Mouse (Mus musculus) spleen, adult 2 months (tissue): ENCODE data around the gene Xylt1. TPM values are rescaled to one million over a fixed set of nuclear protein-coding genes. Genes with fewer than 3 reads are reported as not detected.

ENCODE experiments used
- DNase-seq, 2 experiments: peaks; one replicate each; pipeline versions ENCODE4 v3.0.0 to v3.0.0-alpha.2; 2012 to 2021; ENCODE audit warnings: low spot score in 2 of 2, low read depth in 1 of 2
- H3K27ac ChIP-seq: fragments of 200-500 bp; 2 replicates; pipeline ENCODE4 v1.5.1; 2012; ENCODE audit warnings: low read length, inconsistent platforms; ENCODE audit not compliant: insufficient read depth
- H3K27me3 ChIP-seq: fragments of 200-500 bp; 2 replicates; pipeline ENCODE4 v1.6.1; 2012; ENCODE audit warnings: mild to moderate bottlenecking, moderate library complexity, low read length, inconsistent platforms; ENCODE audit not compliant: control insufficient read depth, insufficient read depth
- H3K36me3 ChIP-seq: fragments of 200-500 bp; 2 replicates; pipeline ENCODE4 v1.6.1; 2012; ENCODE audit warnings: mild to moderate bottlenecking, low read length, inconsistent platforms; ENCODE audit not compliant: control insufficient read depth, insufficient read depth
- H3K4me1 ChIP-seq: fragments of 200-500 bp; 2 replicates; pipeline ENCODE4 v1.6.1; 2011; ENCODE audit warnings: inconsistent platforms; ENCODE audit not compliant: control insufficient read depth, insufficient read depth, insufficient read length
- H3K4me3 ChIP-seq: fragments of 200-500 bp; 2 replicates; pipeline ENCODE4 v1.5.1; 2011; ENCODE audit warnings: mild to moderate bottlenecking, inconsistent platforms; ENCODE audit not compliant: insufficient read depth, insufficient read length; ENCODE audit errors: extremely low read depth
- CTCF ChIP-seq: fragments of 200-500 bp; IDR thresholded peaks from 2 replicates; pipeline ENCODE4 v1.5.1; 2011; ENCODE audit warnings: mild to moderate bottlenecking, inconsistent platforms; ENCODE audit not compliant: insufficient read depth, insufficient read length, insufficient replicate concordance; ENCODE audit errors: extremely low read depth
- POLR2A ChIP-seq: fragments of 200-500 bp; IDR thresholded peaks from 2 replicates; pipeline ENCODE4 v1.6.1; 2011; ENCODE audit warnings: low read depth, low read length, inconsistent platforms
- WGBS: fragments of 180-500 bp; shearing (Covaris S2); methylation state at CpG from one replicate; pipeline ENCODE4 v1.1.7; 2018; 5-methylcytosine and 5-hydroxymethylcytosine counted together
- polyA plus RNA-seq: library from polyadenylated mRNA; depleted of rRNA; stranded (reverse); fragments of >200 nt; gene quantifications from 2 replicates; pipeline ENCODE4 v1.2.3, GENCODE M21; 2012

Xylt1 gene
- polyA plus RNA-seq, 1 experiment, result 7.8 TPM

DNA sequence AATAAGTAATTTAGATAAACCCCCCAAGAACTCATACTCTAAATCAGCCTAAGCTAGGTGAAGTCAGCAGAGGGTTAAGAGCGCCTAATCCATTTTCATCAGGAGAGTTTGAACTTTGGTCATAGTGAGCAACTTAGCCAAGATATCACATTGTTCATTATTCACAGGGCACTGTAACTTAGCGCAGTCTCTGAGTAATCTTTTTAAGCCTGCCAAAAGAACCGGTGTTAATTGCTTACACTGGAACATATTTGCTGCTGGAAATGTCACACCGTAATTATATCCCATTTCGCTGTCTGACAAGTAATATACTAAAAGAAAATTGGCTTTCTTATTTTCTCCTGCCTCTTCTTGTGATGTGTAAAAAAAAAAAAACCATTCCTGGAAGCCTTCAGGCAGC is 190.9 kb downstream of the Xylt1 start:
- H3K27ac ChIP-seq, result no peak overlapping the region
- no peak overlapping the region for H3K4me3 ChIP-seq
- H3K27me3 ChIP-seq, result no peaks in the 10 kb centered on the region
- WGBS, result 93% methylated on average over 5 of the region's 5 CpGs
- H3K4me1 ChIP-seq, result peaks cover 15% of the 10 kb centered on the region; the same call in 1 of the 2 replicates
- DNase-seq, result no peak
- H3K36me3 ChIP-seq, result no peaks in the 10 kb centered on the region
- TF ChIP-seq POLR2A (no peak), CTCF (no peak)

DNA sequence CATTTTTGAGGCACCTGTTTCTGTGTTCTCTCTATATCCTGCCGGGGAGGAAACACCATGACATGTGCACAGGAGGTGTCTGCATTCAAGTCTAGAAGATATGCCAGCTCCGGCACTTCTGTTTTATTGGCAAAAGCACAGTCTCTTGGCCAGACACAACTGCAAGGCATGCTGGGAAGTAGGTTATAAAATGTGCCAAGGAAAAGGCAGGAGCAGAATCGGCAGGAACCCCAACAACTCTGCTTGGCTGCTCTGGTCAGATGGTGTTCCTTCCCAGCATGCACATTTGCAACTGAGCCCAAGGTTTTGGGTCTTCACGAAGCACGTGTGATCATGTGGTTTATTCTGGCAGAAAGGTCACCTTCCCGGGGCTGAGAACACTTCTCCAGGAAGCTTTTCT is 192.4 kb downstream of the Xylt1 start:
- no peak for TF ChIP-seq CTCF
- no peaks in the 10 kb centered on the region for H3K27me3 ChIP-seq
- H3K4me1 ChIP-seq, result peaks cover 5% of the 10 kb centered on the region; the same call in 1 of the 2 replicates
- WGBS, result 44% methylated on average over 6 of the region's 6 CpGs
- no peak overlapping the region for H3K27ac ChIP-seq
- no peaks in the 10 kb centered on the region for H3K36me3 ChIP-seq
- no peak overlapping the region for H3K4me3 ChIP-seq
- no peak for DNase-seq

DNA sequence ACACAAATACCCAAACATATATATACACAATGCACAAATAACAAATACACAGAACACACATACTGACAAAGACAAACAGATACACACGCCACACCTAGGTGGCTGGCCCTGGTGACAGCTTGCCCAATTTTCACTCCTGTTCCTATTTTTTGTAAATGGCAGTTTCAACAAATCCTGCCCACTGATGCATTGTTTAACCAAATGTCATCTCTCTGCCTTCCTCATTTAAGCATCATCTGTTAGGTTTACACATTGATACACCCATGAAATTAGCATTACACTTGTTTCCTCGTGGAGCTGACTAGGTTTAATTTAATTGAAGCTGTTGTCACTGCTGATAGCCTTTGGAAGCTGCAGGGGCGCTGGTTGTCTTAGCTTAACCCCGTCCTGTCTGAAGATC is 194.6 kb downstream of the Xylt1 start:
- Histone ChIP-seq H3K4me1 (no peaks in the 10 kb centered on the region; the same call in 1 of the 2 replicates), H3K27me3 (no peaks in the 10 kb centered on the region), H3K27ac (no peak overlapping the region), H3K4me3 (no peak overlapping the region), H3K36me3 (no peaks in the 10 kb centered on the region)
- DNase-seq, result no peak
- TF ChIP-seq CTCF, result no peak
- TF ChIP-seq POLR2A, result no peak
- 71% methylated on average over 4 of the region's 4 CpGs for WGBS

DNA sequence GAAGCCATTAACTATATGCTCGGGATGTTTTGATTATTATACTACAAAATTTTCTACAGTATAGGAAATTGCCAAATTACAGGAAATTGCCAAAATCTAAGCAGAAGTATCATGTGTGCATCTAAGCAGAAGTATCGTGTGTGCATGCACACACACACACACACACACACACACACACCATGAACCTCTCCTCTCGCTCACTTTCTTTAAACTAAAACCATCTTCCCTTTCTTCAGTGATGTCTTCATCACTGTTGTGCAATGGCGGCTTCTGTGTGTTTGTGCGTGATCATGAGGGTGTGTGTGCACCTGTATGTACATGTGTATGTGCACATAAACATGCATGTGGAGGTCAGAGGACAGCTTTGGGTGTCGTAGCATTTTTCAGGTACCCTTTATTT is 196.3 kb downstream of the Xylt1 start:
- Histone ChIP-seq H3K27ac (no peak overlapping the region), H3K27me3 (no peaks in the 10 kb centered on the region), H3K4me1 (no peaks in the 10 kb centered on the region; the same call in 1 of the 2 replicates), H3K36me3 (no peaks in the 10 kb centered on the region), H3K4me3 (no peak overlapping the region)
- TF ChIP-seq CTCF (no peak), POLR2A (no peak)
- no peak for DNase-seq
- whole genome bisulfite sequencing, result 90% methylated on average over 6 of the region's 6 CpGs

DNA sequence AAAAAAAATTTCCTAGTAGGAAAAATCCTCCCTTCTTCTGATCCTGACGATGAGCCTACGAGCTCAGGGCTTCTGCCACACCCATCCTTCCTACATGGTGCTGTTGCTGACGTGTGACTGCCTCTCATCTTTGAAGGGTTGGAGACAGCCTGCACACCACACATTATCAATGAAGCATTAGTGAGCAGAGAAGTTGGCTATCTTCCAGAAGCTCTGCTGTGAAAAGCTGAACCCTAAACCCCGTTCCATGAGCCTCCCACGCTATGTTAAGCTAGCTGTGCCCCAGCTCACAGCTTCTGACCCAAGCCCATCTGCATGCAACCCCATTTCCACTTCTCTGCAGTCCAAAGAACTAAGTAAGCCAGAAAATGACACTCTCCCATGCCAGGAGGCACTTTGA is 204.4 kb downstream of the Xylt1 start:
- TF ChIP-seq CTCF, result no peak
- TF ChIP-seq POLR2A, result no peak
- no peaks in the 10 kb centered on the region for H3K4me1 ChIP-seq
- no peaks in the 10 kb centered on the region for H3K36me3 ChIP-seq
- H3K27ac ChIP-seq, result no peak overlapping the region
- 66% methylated on average over 5 of the region's 5 CpGs for WGBS
- no peak for DNase-seq
- no peaks in the 10 kb centered on the region for H3K27me3 ChIP-seq
- H3K4me3 ChIP-seq, result no peak overlapping the region

DNA sequence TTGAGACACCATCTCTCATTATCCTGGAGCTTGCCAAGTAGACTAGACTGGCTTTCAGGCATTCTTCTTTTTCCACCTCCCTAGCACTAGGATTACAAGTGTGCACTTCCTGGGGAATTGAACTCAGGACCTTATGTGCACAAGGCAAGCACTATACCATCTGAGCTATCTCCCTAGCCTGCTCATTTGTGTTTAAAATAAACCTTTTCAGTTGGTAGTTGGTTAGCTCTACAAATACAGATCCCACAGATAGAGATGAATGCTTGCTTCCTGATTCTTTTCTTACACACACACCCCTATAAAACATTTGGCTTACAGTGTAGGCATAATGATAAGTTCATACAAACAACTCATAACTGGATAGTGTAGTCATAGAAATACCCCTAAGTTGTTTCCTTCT is 206.0 kb downstream of the Xylt1 start:
- TF ChIP-seq CTCF (no peak), POLR2A (no peak)
- DNase-seq, result no peak
- H3K27ac ChIP-seq, result no peak overlapping the region
- no peaks in the 10 kb centered on the region for H3K36me3 ChIP-seq
- H3K27me3 ChIP-seq, result no peaks in the 10 kb centered on the region
- no peak overlapping the region for H3K4me3 ChIP-seq
- H3K4me1 ChIP-seq, result no peaks in the 10 kb centered on the region

DNA sequence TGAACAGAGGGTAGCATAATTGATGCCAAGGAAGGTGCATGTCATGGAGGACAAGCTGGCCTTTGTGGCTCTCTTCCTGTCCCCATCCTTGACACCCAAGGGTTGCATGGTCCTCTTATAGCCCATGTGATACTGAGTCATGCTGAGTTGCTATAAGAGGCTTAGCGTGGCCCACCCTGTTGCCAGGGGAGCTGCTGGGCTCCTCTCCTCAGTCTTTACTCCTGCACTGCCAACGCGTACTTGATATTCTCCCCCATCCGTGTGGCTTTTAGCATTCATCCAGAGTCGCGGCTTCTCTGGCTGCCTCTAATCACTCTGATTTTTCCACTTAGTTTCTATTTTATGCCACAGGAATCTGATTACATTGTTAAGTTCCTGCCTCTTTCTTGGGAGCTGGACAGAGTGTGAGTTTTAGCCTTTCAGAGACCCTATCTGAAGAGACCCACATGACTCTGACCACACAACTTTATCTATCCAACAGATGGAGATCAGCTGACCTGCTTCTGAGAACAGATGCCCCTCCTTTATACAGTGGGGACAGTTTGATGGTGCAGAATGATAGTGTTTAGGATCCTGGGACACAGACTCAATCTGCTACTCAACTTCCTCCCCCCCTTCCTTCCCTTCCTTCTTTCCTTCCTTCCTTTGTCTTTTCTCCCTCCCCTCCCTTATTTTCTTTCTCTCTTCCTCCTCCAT is 206.6 kb downstream of the Xylt1 start:
- 93% methylated on average over 6 of the region's 6 CpGs for WGBS
- H3K4me1 ChIP-seq, result no peaks in the 10 kb centered on the region
- TF ChIP-seq CTCF (no peak), POLR2A (no peak)
- H3K27me3 ChIP-seq, result no peaks in the 10 kb centered on the region
- H3K27ac ChIP-seq, result no peak overlapping the region
- no peak overlapping the region for H3K4me3 ChIP-seq
- no peak for DNase-seq
- no peaks in the 10 kb centered on the region for H3K36me3 ChIP-seq

DNA sequence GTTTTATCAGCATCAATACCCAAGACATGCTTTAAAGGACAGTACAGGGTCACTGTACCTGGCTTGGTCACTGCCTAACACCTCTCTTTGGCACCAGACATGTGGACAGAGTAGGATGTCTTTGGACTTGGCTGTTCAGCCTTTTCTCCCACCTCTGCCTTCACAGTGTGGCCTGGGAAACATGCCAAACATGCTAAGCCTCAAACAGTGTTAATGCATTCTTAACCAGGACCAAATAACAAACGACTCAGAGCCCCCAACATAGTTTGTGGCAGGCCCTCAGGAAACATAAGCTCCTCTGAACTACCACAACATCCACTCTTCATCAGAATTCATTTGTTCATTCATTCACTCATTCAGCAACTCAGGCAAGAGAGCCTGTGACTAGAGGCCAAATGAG is 207.6 kb downstream of the Xylt1 start:
- 29% methylated on average over 1 of the region's 1 CpGs for WGBS
- Histone ChIP-seq H3K27me3 (no peaks in the 10 kb centered on the region), H3K4me1 (peaks cover 2% of the 10 kb centered on the region; the same call in 1 of the 2 replicates), H3K4me3 (no peak overlapping the region), H3K27ac (no peak overlapping the region), H3K36me3 (no peaks in the 10 kb centered on the region)
- no peak for DNase-seq
- TF ChIP-seq POLR2A, result no peak
